Mouse (Mus musculus): Measurements from ENCODE around the gene Numbl.

Gene Numbl

DNA sequence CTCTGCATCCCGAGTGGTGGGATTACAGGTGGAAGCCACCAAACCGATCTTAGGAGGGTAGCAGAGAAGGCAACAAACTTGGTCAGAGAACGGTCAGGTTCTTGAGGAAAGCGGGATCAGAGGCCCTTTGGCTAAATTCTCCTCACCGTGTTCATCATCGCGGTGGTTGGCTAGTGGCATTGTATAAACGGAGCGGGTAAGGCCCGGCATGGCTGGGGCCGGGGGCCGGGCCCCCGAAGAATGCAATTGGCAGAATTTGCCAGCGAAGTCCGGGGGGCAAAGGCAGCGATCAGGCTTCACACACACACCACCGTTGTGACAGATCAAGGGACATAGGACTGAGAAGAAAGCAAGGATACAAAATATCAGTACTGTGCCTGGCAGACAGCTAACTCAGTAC, 71.7 kb downstream of the Numbl start:
- in situ Hi-C loops (cut with MboI; ENCODE audit: low pct_unique_long_range_greater_than_20kb in 1 of 2, low sequenced_read_pairs in 2 of 2, unreplicated experiment in 1 of 2) = loop anchor here in 1 of 2 experiments (5.0 kb wide), 1 partner anchor 38 kb away; no protein-coding TSS in a partner anchor

DNA sequence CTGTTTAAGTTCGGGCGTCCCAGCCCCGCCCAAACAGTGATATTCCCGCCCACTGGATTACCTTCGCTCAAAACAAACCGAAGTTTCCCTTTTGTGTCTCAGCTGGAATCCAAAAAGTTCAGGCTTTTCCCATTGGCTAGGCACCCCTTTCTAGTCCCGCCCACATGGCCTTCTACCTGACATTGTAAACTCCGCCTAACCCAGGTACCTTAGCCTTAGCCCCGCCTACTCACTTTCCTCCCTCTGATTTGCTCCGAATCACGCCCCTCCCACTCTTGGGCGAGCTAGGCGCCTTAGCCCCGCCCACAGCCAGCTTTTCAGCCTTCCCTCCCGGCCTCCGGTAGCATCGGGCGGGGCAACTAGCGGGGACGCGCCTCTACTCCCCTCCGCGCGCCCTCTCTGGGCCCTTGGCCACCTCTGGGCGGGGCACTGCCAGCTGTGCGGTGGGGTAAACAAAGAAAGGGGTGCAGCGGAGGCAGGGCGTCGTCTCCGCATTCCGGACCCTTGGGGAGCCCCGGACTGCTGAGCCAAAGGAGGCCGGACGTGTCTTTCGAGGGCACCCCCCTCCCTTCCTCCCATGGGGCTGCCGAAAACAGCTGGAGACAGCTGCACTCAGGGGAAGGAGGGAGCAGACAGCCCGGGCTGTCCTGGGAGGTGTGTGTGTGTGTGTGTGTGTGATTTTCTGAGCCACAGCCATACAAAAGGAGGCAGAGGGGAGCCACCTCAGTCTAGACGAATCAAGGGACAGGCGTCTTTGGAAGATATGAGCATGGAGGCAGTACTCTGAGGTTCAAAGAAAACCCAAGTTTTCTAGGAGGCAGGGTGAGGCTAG, 72.7 kb downstream of the Numbl start:
- in situ Hi-C loops (cut with MboI; ENCODE audit: low pct_unique_long_range_greater_than_20kb in 1 of 2, low sequenced_read_pairs in 2 of 2, unreplicated experiment in 1 of 2) = no loop called here

GRCm38 (mm10) chr7:27331541-27331851, 73.3 kb downstream of the Numbl start:
- in situ Hi-C loops (cut with MboI; ENCODE audit: low pct_unique_long_range_greater_than_20kb in 1 of 2, low sequenced_read_pairs in 2 of 2, unreplicated experiment in 1 of 2) = no loop called here
